Mouse (Mus musculus): ENCODE measurements at regions not wholly inside any gene's neighbourhood (a gene's known extent, or its start where the extent isn't known, plus 50 kb on each side); places are given as distances from the start of the nearest gene placed in this dataset.

DNA sequence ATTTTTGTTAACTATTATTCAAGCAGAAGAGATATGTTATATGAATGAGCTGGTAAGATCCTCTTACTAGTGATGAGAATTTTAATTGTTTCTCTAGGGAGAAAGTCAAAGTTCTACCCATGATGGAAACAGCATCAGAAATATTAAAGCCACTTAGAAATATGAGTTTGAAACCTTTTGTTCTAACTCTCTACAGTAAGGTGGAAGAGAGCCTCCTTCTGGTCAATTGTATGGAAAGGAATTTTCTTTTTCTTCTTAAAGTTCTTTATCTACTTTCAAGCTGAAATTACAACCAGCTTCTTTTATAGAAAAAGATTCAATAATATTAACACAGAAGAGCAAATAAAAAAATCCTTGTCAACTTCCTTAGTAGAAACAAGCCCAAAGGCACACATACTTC lies 94.4 kb upstream of the E2f7 start:
- DNase-seq (ENCODE audit: inconsistent ontology term) = no peak

DNA sequence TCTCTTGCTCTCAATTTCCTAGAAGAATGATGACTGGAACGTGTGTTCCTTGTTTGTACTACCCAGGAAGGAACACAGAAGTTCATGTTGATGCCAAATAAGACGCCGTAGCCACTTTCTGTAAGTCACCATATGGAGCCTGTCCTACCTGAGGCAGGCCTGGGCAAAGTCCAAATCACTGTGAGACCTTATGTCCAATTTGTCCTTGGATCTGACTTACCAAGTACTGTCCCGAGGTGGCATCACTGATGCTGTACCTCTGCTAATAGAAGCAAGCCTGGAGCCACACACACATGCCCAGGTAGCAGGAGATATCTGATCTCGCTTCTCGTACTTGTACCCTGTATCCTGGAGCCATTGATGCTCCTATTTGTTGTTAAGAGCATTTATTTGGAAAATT lies 91.2 kb upstream of the E2f7 start:
- no peak for DNase-seq (ENCODE audit: inconsistent ontology term)

DNA sequence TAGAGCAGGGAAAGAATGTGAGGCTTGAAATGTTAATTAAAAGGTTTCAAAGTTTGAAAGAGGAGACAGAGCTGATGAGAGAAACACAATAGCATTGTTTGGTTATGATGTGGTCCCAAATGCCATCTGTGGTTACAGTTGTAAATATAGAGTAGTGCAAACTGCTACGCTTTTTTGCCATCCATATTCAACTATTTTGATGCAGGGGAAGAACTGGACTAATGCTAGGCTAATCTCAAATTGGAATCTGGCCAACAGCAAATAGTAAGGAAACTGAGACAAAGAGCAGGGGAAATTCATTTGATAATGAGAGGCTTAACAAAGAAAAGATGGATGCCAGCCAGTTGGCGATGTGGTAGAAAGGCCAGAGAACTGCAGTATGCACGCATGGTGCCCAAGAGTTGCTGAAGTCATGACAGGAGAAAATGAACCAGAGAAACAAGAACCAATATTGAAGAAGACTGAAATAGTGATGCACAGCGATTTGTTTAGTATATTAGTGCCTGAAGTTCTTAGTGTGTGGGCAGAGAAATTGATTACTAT lies 87.0 kb upstream of the E2f7 start:
- DNase-seq (ENCODE audit: inconsistent ontology term) = peak; percentile 81

DNA sequence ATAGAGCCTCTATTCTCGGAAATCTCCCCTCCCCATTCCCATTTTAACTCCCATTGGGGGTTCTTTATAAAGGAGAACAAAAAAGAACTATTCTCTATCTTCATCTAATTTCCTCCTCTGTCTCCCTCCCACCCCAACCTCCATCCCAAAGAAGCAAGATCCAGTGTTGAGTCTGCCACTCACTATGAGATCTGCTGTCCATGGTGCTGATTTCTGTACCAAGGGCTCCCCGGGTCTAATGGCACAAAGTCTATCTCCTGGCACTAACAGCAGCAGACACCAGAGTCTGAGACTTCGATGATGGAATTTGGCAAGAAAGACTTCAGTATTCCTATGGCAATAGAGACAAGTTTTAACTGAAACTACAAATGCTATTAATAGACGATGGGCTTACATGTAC lies 68.7 kb upstream of the E2f7 start:
- peak; percentile 25 for DNase-seq (ENCODE audit: inconsistent ontology term)
